Mouse (Mus musculus) liver, embryonic 14.5 days (tissue): ENCODE results near the gene Sgip1.

Source experiments
- CTCF ChIP-seq: IDR thresholded peaks from 2 replicates; pipeline ENCODE4 v1.5.1; 2016; ENCODE audit warnings: antibody characterized with exemption, low read depth, control low read depth
- EP300 ChIP-seq: IDR thresholded peaks from 2 replicates; pipeline ENCODE4 v1.6.1; 2016; ENCODE audit warnings: antibody characterized with exemption, low read depth

- no peak for TF ChIP-seq CTCF
- no peak for TF ChIP-seq EP300
Observed at GRCm38 (mm10) chr4:102871274-102871673, 130.2 kb downstream of the Sgip1 start.
